Mouse (Mus musculus) thymus, adult 2 months (tissue): ENCODE results near the gene Utp20. TPM values are rescaled to one million over a fixed set of nuclear protein-coding genes. Genes with fewer than 3 reads are reported as not detected.

ENCODE experiments used
- DNase-seq: peaks from one replicate; pipeline ENCODE4 v3.0.0; 2021
- H3K27ac ChIP-seq: fragments of 200-500 bp; 2 replicates; pipeline ENCODE4 v1.5.1; 2012; ENCODE audit warnings: low read length, control low read depth; ENCODE audit not compliant: control insufficient read depth, insufficient read depth
- H3K27me3 ChIP-seq: fragments of 200-500 bp; 2 replicates; pipeline ENCODE4 v1.6.1; 2012; ENCODE audit warnings: mild to moderate bottlenecking, low read length, moderate library complexity, mixed read lengths; ENCODE audit not compliant: control insufficient read depth, insufficient read depth
- H3K36me3 ChIP-seq: fragments of 200-500 bp; 2 replicates; pipeline ENCODE4 v1.6.1; 2012; ENCODE audit warnings: mild to moderate bottlenecking, low read length, moderate library complexity; ENCODE audit not compliant: control insufficient read depth, insufficient read depth
- H3K4me1 ChIP-seq: fragments of 200-500 bp; replicated peaks from 2 replicates; pipeline ENCODE4 v1.6.1; 2012; ENCODE audit warnings: low read length; ENCODE audit not compliant: control insufficient read depth, insufficient read depth
- H3K4me3 ChIP-seq: fragments of 200-500 bp; 2 replicates; pipeline ENCODE4 v1.5.1; 2012; ENCODE audit warnings: mild to moderate bottlenecking, low read length, control low read depth, moderate library complexity; ENCODE audit not compliant: control insufficient read depth, insufficient read depth
- CTCF ChIP-seq: fragments of 200-500 bp; IDR thresholded peaks from 2 replicates; pipeline ENCODE4 v1.5.1; 2012; ENCODE audit warnings: mild to moderate bottlenecking, control low read depth, low read length, moderate library complexity, borderline replicate concordance; ENCODE audit not compliant: control insufficient read depth, poor library complexity, insufficient read depth; ENCODE audit errors: extremely low read depth
- POLR2A ChIP-seq: fragments of 200-500 bp; IDR thresholded peaks from 2 replicates; pipeline ENCODE4 v1.6.1; 2012; ENCODE audit warnings: mild to moderate bottlenecking, low read length, control low read depth, moderate library complexity; ENCODE audit not compliant: control insufficient read depth, poor library complexity, insufficient read depth; ENCODE audit errors: extremely low read depth
- WGBS: fragments of 180-500 bp; shearing (Covaris S2); methylation state at CpG from one replicate; pipeline ENCODE4 v1.1.7; 2018; 5-methylcytosine and 5-hydroxymethylcytosine counted together
- polyA plus RNA-seq: library from polyadenylated mRNA; depleted of rRNA; stranded (reverse); fragments of >200 nt; gene quantifications from 2 replicates; pipeline ENCODE4 v1.2.3, GENCODE M21; 2012; rRNA removed

The Utp20 gene
- polyA plus RNA-seq, 1 experiment: 6.6 TPM

DNA sequence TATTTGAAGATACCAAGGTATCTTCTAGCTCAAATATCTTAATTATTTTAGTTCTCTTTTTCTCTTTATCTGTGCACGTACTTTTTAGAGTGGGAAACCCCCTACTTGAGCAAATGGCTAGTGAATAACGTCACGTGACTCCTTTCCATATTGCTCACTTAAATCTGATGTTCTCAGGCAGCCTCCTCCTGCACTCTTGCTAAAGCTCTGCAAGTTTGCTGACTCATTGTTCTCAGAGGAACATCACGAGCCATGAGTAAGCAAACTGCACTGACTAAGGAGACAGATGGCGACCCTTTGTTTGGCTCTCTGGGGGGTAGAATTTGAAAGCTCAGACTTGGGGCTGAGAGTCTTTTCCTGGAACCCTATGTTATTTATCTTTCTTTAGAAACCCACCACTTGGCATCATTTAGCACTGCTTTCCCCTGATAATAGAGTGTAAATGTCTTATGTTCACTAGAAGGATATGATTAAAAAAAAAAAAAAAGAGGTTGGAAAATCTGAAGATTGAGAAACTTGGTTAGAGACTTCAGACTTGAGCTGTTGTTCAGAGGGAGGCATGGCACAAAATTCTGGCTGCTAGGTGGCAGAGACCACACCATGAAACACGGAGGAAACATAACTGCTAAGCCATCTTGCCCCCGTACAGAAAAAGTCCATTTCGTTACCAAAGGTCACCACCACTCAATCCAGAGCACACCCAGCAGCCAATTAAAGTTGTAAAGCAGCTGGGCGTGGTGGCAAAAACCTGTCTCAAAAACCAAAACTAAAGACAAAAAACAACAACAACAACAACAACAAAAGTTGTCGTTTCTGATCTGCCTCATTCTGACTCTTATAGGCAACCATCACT lies 117.7 kb downstream of the Utp20 start:
- Histone ChIP-seq H3K27ac (no peak overlapping the region), H3K27me3 (no peaks in the 10 kb centered on the region), H3K4me1 (no peaks in the 10 kb centered on the region), H3K4me3 (no peak overlapping the region), H3K36me3 (no peaks in the 10 kb centered on the region)
- no peak for TF ChIP-seq CTCF
- TF ChIP-seq POLR2A: no peak
- DNase-seq: no peak
- WGBS: 41% methylated on average over 10 of the region's 10 CpGs

DNA sequence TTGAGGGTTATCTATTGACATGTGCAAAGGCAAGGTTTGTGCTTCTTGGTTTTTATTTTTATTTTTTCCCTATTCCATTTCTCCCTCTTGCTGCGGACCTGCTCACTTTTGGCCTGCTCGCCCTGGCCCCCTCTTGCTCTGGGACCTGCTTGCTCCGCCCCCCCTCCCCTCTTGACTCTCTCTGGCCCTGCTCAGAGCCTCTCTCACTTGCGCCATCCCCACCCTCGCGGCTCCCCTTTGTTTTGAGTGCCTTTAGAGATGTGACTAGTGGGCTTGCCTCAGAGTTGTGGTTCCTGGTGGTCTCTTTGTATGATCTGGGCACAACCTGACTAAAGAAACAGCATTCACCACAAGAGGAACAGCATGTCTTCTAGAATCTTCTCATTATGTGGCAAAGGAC lies 125.7 kb downstream of the Utp20 start:
- no peak for DNase-seq
- Histone ChIP-seq H3K27me3 (no peaks in the 10 kb centered on the region), H3K36me3 (no peaks in the 10 kb centered on the region), H3K4me3 (no peak overlapping the region), H3K27ac (no peak overlapping the region), H3K4me1 (no peaks in the 10 kb centered on the region)
- WGBS: 89% methylated on average over 6 of the region's 6 CpGs
- TF ChIP-seq POLR2A (no peak), CTCF (no peak)

Other genes starting within 250 kb of the Utp20 start
- gene Mybpc1, start 221.7 kb downstream of the Utp20 start, polyA plus RNA-seq: 0.23 and 0.26 TPM in 2 replicates
- gene Spic, start 141.8 kb downstream of the Utp20 start, polyA plus RNA-seq: 2.4 and 2.7 TPM in 2 replicates
- 12.9 and 18.5 TPM in 2 replicates for gene Arl1, start 95.9 kb downstream of the Utp20 start, polyA plus RNA-seq
- 0.53 and 0.59 TPM in 2 replicates for gene Slc5a8, start 59.2 kb upstream of the Utp20 start, polyA plus RNA-seq